Mouse (Mus musculus): ENCODE data around the gene Defb36. TPM values are rescaled to one million over a fixed set of nuclear protein-coding genes. Genes with fewer than 3 reads are reported as not detected.

The Defb36 gene
- total RNA-seq, 2 experiments from 2014 or later = not detected

GRCm38 (mm10) chr2:152653874-152654715, 50.0 kb downstream of the Defb36 start:
- intact Hi-C loops (cut with DNase I; ENCODE audit: low total_unique reads) = no loop called here
- DNase-seq = peak; percentile 65

- intact Hi-C loops (cut with DNase I; ENCODE audit: low total_unique reads) = loop anchor here (5.0 kb wide), 1 partner anchor 40 kb away; no protein-coding TSS in a partner anchor
- DNase-seq = peak; percentile 48
Measured at GRCm38 (mm10) chr2:152657398-152657797, 53.3 kb downstream of the Defb36 start.

GRCm38 (mm10) chr2:152661163-152661562, 57.0 kb downstream of the Defb36 start:
- DNase-seq = no peak
- intact Hi-C loops (cut with DNase I; ENCODE audit: low total_unique reads) = no loop called here

Other genes with a start within 250 kb of the Defb36 start
- not detected for gene Nrsn2, start 227.7 kb upstream of the Defb36 start, total RNA-seq (2021)
- 1 to 10 TPM; 2.9 to 4.3 TPM for gene Sox12, start 206.3 kb upstream of the Defb36 start, total RNA-seq (2021)
- 1 to 10 TPM; 2.7 to 3.2 TPM for gene Zcchc3, start 189.3 kb upstream of the Defb36 start, total RNA-seq (2021)
- gene 6820408C15Rik, start 188.7 kb upstream of the Defb36 start, total RNA-seq (2021) = not detected
- gene Defb23, start 139.7 kb upstream of the Defb36 start, total RNA-seq (2021) = not detected
- not detected for gene Defb20, start 127.3 kb upstream of the Defb36 start, total RNA-seq (2021)
- not detected for gene Defb22, start 114.2 kb upstream of the Defb36 start, total RNA-seq (2021)
- not detected for gene Defb26, start 92.6 kb upstream of the Defb36 start, total RNA-seq (2021)
- not detected for gene Defb28, start 86.1 kb upstream of the Defb36 start, total RNA-seq (2021)
- gene Defb29, start 64.2 kb upstream of the Defb36 start, total RNA-seq (2021) = not detected
- gene Gm17416, start 35.0 kb upstream of the Defb36 start, total RNA-seq (2021) = not detected
- gene Defb21, start 31.6 kb upstream of the Defb36 start, total RNA-seq (2021) = not detected
- gene Defb19, start 24.0 kb upstream of the Defb36 start, total RNA-seq (2021) = not detected
- gene Defb45, start 4.9 kb upstream of the Defb36 start, total RNA-seq (2021) = not detected
- 1 to 10 TPM; 1.3 to 1.4 TPM for gene Defb25, start 18.7 kb downstream of the Defb36 start, total RNA-seq (2021)
- 1 to 10 TPM; 5.2 to 7.3 TPM for gene Rem1, start 22.6 kb downstream of the Defb36 start, total RNA-seq (2021)
- gene H13, start 65.1 kb downstream of the Defb36 start, total RNA-seq (2021) = 10 to 100 TPM; 45.8 to 49.1 TPM
- 10 to 100 TPM; 11.9 to 13.8 TPM for gene Mcts2, start 82.7 kb downstream of the Defb36 start, total RNA-seq (2021)
- gene Id1, start 131.9 kb downstream of the Defb36 start, total RNA-seq (2021) = 10 to 100 TPM; 12.5 to 17.3 TPM
- 1 to 10 TPM; 5.9 to 6.0 TPM for gene Cox4i2, start 149.8 kb downstream of the Defb36 start, total RNA-seq (2021)
- gene Bcl2l1, start 227.4 kb downstream of the Defb36 start, total RNA-seq (2021) = 10 to 100 TPM; 14.4 to 28.6 TPM
- gene Tpx2, start 243.6 kb downstream of the Defb36 start, total RNA-seq (2021) = 1 to 10 TPM; 4.1 to 4.7 TPM